Mouse (Mus musculus) kidney, adult 10 weeks (tissue): ENCODE measurements around the gene Spaar. TPM values are rescaled to one million over a fixed set of nuclear protein-coding genes. Genes with fewer than 3 reads are reported as not detected.

ENCODE experiments used
- polyA plus RNA-seq: library from polyadenylated mRNA; stranded (reverse); fragments of 350-450 nt; fragmentation: Illumina TruSeq; extraction: RNeasy Lipid Tissue Mini Kit (QIAGEN cat#74804); gene quantifications from one replicate; pipeline ENCODE4 v1.2.3, GENCODE M21; 2014; ENCODE audit warnings: low read depth, low replicate concordance

Spaar gene
- polyA plus RNA-seq = 1.1 TPM

DNA sequence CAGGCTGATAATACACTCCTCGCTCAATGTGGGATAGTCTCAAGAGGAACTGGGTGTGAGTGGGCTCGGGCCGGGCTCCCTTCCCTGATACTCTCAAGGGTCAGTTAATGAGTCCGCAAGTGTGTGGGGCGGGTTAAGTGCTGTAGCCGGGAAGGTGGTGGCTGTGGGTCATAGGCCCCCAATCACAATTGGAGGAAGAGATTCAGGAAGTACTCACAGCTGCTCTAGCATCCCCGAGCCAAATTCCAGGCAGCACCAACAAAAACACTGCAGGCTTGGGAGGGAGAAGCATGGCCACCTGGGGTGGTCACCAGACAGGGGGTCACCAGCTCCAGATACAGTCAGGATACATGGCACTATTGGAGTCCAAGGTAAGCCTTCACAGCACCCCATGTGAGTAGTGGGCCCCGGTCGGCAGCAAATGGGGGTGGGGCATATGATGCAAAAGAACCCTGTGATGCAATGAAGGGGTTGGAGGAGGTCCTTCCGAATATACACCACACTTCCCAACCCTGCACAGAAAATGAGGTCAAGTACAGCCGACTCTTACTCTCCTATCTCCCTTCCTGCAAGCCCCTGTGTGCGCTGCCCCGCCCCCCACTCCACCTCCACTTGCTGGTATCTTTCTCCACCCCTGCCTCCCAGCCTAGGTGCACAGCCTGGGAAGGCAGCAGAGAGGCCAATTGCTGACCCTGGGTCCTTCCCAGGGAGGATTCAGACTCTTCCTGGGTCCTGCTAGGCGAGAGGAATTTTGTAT is at the start of gene Spaar:
TSS of gene Spaar (plus strand) at position 241 of the 757 bp plus-strand sequence.

DNA sequence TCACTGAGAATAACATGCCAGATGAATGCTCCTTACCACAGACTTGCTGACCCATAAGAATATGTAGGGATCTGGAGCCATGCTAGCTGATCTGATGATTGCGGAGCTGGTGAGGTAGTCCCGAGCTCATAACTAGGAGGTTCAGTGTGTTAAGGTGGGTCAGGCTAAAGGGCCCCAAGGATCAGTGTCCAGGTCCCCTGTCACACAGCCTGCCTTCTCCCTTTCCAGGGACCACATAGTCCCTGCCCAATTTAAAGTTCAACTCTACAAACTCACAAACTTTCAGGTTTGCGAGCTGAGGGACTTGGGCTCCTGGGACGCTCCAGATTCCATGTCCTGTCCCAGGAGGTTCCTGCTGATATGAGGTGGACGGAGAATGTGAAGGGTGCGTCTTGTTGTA is 29.1 kb upstream of the Spaar start, which contains the start of gene Olfr70:
TSS of gene Olfr70 (minus strand) at position 101 of the 400 bp plus-strand sequence.

DNA sequence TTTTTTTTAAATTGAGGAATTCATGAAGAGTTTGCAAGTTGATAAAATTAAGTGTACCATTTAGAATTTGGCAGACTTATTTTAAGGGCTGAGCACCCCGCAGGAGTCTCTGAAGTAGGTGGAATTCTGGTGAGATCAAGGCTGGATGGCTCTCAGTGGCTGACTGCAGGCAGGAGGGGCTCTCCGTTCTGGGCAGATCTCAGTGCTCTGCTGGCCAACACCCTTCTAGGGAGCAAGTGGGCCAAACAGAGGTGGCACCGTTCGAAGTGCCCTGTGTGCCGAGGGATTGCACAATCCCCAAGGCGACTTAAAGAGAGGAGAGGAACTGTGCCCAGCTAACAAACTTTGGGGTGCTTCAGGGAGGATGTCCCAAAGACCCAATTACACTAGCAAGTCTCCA is 20.0 kb upstream of the Spaar start, which contains the start of gene Olfr71:
TSS of gene Olfr71 (minus strand) at position 387 of the 400 bp plus-strand sequence.

DNA sequence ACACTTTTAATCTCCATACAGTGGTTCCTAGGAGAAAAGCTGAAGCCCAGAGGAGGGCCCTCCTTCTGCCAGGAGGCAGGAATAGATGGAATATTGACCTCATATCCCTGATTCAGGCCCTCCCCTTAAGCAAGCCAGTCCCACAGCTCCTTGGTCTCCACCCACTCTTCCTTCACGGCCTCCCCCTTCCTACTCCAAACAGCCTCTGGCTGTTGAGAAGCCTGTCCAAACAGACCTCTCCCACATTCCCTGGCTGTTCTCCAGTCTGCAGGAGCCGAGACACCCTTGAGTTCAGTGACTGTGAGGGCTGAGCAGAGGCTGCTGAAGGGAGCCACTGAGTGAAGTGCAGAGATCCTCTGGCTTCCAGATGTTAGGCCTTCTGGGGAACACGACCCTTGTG is 2.8 kb upstream of the Spaar start, which contains the start of gene Hrct1:
TSS of gene Hrct1 (plus strand) at position 194 of the 400 bp plus-strand sequence.

DNA sequence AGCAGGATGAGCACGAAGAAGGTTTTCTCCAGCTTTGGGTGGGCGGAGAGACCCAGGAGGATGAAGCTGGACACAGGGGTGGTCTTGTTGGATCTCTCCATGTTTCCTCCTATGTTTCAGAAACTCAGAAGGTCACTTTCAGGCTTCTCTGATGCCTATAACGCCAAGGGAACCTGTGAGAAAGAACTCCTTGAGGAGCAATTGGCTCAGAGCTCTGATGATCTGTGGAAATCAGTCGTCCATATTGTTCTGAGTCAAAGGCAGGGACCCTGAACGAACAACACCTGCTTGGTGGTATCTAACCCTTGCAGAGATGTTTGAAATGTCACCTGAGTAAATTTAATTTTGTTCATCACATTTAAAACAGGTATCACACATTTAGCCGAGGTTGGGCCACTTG is 41.1 kb downstream of the Spaar start, which contains the start of gene Olfr159:
TSS of gene Olfr159 (minus strand) at position 101 of the 400 bp plus-strand sequence.

Other genes starting within 250 kb of the Spaar start
- gene Sit1, start 246.3 kb upstream of the Spaar start, polyA plus RNA-seq = not detected
- gene Ccdc107, start 237.1 kb upstream of the Spaar start, polyA plus RNA-seq = 16.3 TPM
- 4.2 TPM for gene Arhgef39, start 230.3 kb upstream of the Spaar start, polyA plus RNA-seq
- 2.0 TPM for gene Car9, start 223.1 kb upstream of the Spaar start, polyA plus RNA-seq
- gene Tpm2, start 206.3 kb upstream of the Spaar start, polyA plus RNA-seq = 7.9 TPM
- 26.8 TPM for gene Creb3, start 167.7 kb upstream of the Spaar start, polyA plus RNA-seq
- 110 TPM for gene Tln1, start 167.3 kb upstream of the Spaar start, polyA plus RNA-seq
- gene Rgp1, start 151.3 kb upstream of the Spaar start, polyA plus RNA-seq = 3.6 TPM
- gene Gba2, start 151.2 kb upstream of the Spaar start, polyA plus RNA-seq = 0.93 TPM
- gene Msmp, start 145.5 kb upstream of the Spaar start, polyA plus RNA-seq = not detected
- gene Npr2, start 98.1 kb upstream of the Spaar start, polyA plus RNA-seq = 9.2 TPM
- not detected for gene Spag8, start 76.4 kb upstream of the Spaar start, polyA plus RNA-seq
- gene Hint2, start 73.6 kb upstream of the Spaar start, polyA plus RNA-seq = 13.5 TPM
- 2.0 TPM for gene Tmem8b, start 61.1 kb upstream of the Spaar start, polyA plus RNA-seq
- gene Fam221b, start 60.9 kb upstream of the Spaar start, polyA plus RNA-seq = not detected
- not detected for gene Olfr70, start 29.2 kb upstream of the Spaar start, polyA plus RNA-seq
- gene Olfr71, start 19.8 kb upstream of the Spaar start, polyA plus RNA-seq = not detected
- gene Hrct1, start 2.8 kb upstream of the Spaar start, polyA plus RNA-seq = not detected
- not detected for gene Olfr159, start 41.0 kb downstream of the Spaar start, polyA plus RNA-seq
- gene Olfr156, start 93.9 kb downstream of the Spaar start, polyA plus RNA-seq = not detected
- gene Olfr157, start 110.2 kb downstream of the Spaar start, polyA plus RNA-seq = not detected
- not detected for gene Olfr155, start 121.5 kb downstream of the Spaar start, polyA plus RNA-seq
- gene Reck, start 145.5 kb downstream of the Spaar start, polyA plus RNA-seq = 7.8 TPM
- gene Glipr2, start 227.4 kb downstream of the Spaar start, polyA plus RNA-seq = 4.1 TPM